Mouse (Mus musculus) mouse embryonic stem cell (cell line): ENCODE results near the gene Sgms1.

Experiments used
- in situ Hi-C, 2 experiments: fragments of 300-500 bp; cut with MboI; formaldehyde crosslinking; loops; 1 replicate in 1 of 2; 3 replicates in 1 of 2; pipeline ENCODE4 v1.14.3; 2019 to 2020; ENCODE audit warnings: low sequenced_read_pairs in 2 of 2, low pct_unique_long_range_greater_than_20kb in 1 of 2, mixed read lengths in 1 of 2; ENCODE audit not compliant: unreplicated experiment in 1 of 2

The Sgms1 gene

DNA sequence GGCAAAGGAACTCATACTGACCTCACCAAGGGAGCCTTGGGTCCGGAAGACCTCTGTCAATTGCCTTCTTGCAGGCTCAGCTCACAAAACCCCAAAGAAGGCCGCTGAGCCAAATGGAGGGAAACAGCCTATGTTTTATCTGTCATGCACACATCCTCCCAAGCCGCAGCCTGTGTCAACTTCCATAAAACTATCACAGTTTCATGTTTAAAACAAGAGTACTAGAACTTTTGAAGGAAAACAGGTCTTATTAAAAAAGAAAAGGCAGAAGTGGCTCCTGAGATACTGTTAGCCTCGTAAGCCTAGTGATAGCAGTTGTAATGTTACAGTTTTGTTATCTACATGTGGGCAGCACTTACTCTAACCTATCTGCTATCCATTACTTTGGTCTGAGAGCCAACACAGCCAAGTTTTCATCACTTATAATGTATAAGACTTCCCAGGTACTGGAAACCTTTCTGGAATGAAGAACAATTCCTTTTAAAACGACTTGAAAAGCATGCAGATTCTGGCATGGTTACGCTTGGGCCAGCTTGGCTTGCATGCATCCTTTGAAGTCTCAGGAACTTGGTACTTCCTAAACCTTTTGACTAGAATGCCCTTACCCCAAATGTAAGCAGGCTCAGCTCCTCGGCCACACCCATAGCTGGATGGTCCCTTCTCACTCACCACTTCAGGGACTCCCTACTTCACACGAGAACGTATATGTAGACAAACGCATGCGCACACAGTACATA is 150.6 kb downstream of the Sgms1 start:
- in situ Hi-C loops = no loop called here

DNA sequence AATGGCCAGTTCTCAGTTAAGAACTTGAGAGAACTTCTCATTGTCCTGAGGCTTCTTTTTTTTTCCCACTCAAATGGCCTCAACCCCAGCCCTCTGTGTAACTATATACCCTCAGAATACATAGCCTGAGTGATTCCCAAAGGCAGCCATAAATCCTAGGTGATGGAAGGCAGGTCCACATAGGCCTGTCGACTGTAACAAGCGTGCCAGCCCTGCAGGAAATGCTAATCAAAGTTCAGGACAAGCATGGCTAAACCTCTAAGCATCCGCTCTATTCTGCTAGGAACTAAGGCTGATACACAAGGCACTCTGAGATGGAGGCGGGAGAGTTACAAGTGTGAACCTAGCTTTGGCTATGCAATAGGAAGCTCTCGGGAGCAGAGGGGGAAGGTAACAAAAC is 151.8 kb downstream of the Sgms1 start:
- in situ Hi-C loops = no loop called here

GRCm38 (mm10) chr19:32237173-32237583 is 152.3 kb downstream of the Sgms1 start:
- in situ Hi-C loops = no loop called here

DNA sequence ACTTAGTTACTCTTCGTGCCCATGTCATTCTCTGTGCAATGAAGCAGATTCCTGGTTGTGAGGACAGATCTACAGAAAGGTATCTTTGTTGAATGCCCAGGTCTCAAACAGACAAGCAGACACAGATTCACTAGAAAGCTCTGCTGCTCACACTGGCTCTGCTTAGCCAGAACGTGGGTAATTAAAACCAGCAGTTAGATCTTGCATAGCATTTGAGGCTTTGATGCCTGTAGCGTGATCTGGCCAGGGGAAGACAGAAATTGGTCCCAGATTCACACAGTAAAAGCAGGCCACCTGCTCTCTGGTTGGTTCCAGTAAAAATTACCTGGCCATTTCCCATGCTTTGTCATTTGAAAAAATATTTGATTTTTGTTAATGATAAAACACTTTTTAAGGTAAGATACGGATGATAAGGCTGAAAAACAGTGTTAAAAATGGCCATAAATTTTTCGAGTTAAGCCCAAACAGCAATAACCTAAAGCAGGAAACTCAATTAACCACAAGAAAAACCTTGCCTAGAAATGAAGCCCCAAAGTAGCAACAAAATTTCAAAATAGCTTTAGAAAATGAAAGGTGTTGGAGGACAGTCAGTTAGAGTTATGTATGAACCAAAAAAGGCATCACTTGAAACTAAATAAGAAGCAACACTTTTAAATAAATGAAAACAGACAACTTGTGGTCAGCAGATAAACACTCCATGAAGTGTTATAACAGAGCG is 154.6 kb downstream of the Sgms1 start:
- in situ Hi-C loops = no loop called here

DNA sequence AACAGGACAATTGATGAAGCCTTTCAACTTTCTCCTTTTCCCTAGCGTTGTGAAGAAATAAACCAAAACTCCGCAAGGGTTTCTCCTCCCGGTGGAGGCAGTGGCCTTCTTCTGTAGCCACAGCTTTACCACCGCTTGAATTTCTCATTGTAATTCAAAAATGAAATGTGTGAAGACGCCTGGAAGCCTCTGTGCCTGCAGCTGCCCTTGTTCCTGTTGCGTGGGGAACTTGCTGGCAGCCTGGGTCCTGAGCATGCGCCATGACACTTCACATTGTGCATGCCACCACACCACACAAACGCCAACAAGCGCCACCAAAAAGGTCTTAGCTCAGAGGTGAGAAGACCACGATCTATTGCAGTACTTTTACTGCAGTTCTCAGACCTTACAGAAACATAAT is 158.2 kb downstream of the Sgms1 start:
- in situ Hi-C loops = no loop called here

GRCm38 (mm10) chr19:32230798-32231197 is 158.7 kb downstream of the Sgms1 start:
- in situ Hi-C loops = no loop called here

DNA sequence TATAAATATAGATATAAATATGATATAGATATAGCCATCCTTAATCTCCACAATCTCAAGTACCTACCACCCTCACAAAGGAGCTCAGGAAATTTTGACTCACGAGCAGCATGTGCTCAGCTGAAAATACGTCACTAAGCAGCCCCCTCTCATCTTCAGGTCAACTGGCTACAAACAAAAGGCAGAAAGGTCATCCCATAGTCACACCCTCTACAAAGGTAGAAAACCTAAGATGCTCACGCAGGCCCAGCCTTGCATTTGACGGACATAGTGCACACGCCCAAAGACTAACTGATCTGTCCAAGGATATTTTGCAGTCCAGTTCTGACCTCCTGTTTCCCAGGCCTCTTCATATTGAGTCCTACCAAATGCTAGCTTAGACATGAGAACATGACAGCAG is 159.2 kb downstream of the Sgms1 start:
- in situ Hi-C loops = no loop called here

- in situ Hi-C loops = no loop called here
Observed at GRCm38 (mm10) chr19:32229776-32230175, 159.7 kb downstream of the Sgms1 start.

DNA sequence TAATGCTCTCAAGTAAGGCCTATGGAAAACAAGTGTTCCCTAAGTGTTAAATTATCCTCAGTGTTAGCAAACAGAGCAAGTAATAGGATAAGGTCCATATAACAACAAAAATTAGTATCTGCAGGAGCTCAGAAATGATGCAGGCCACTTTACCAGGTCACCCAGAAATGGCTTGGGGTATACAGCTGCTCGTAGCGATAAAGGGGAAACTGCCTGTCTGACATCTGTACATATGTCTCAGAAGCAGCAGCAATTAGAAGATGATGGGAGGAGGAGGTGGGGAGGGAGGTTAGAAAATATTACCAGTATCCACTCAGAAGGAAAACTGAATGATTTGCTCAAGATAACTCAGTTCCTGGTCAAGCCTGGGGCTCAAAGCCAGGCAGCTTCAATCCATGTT is 162.3 kb downstream of the Sgms1 start:
- in situ Hi-C loops = no loop called here

DNA sequence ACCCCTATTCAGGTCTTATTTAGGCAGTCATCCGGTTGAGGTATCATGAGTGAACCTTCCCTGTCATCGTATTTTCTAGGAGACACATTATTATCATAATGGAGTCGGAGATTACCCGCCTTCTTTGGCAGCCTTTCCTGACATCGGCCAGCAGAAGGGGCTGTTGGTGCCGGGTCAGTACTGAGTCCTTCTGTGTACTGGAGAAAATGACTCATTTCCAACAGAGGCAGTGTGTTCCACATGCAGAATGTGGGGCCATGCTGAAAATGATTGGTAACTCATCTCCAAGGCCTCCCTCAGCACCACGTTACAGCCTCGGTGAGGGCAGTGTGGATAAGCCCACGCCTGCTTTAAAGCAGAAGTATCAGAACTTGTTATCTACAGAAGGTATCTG is 164.4 kb downstream of the Sgms1 start:
- in situ Hi-C loops = no loop called here

- in situ Hi-C loops = no loop called here
Observed at GRCm38 (mm10) chr19:32224318-32225096, 165.0 kb downstream of the Sgms1 start.

- in situ Hi-C loops = no loop called here
Observed at GRCm38 (mm10) chr19:32223751-32224174, 165.8 kb downstream of the Sgms1 start.

DNA sequence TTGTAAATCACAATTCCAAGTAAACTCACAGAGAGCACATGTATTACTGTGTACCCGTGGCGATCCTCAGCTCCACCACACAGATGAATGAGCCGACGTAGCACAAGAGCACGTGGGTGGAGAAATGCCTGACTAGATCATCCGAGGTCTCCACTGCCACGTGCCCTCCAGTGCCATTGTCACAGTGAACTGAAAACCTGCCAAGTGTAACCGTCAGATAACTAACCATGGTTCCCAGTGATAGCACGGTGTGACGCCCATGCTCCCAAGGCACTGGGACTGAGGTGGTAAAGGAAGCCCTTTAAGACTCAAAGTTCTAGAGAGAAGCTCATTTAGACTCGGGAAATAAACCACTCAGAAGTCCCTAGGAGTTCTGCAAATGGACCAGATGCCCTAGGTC is 167.4 kb downstream of the Sgms1 start:
- in situ Hi-C loops = no loop called here

GRCm38 (mm10) chr19:32220991-32221390 is 168.5 kb downstream of the Sgms1 start:
- in situ Hi-C loops = no loop called here

DNA sequence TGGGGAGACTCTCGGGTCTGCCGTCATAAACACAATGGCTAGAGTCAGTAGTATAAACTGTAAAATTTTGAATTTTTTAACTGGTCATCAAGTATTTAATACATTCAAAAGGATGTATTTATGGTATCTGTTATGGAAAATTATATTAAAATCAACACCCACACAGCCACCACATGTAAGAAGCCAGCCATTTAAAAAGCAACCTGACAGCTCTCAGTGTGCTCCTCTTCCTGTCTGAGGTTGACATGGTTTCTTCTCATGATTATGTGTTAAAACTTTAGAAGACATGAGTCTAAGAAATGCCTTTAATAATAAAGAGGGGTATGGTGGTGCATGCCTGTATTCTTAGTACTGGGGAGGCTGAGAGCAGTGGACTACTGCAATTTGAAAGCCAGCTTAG is 172.8 kb downstream of the Sgms1 start:
- in situ Hi-C loops = no loop called here

GRCm38 (mm10) chr19:32214905-32215806 is 174.4 kb downstream of the Sgms1 start:
- in situ Hi-C loops = no loop called here

- in situ Hi-C loops = no loop called here
Observed at GRCm38 (mm10) chr19:32213577-32213976, 175.9 kb downstream of the Sgms1 start.

DNA sequence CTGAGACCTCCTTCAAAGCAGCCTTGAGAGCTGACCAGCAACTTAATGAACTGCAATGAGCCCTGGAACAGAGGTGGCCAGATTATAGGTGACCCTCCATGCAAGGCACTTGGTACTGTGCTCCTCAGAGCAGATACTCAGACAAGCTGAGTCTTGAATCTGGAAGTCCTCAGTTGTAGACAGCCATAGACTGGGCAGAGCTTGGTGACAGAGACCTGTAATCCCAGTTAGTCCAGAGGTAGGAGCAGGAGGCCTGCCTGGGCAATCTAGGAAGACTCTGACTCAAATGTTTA is 178.3 kb downstream of the Sgms1 start:
- in situ Hi-C loops = no loop called here
